Mouse (Mus musculus): ENCODE measurements around the gene Ep300. TPM values are rescaled to one million over a fixed set of nuclear protein-coding genes. Genes with fewer than 3 reads are reported as not detected.

The Ep300 gene
- polyA plus RNA-seq (2015; fragmentation: Nextera tagmentation; extraction: Ambion mirVana), result 20.6 and 21.1 TPM in 2 replicates

DNA sequence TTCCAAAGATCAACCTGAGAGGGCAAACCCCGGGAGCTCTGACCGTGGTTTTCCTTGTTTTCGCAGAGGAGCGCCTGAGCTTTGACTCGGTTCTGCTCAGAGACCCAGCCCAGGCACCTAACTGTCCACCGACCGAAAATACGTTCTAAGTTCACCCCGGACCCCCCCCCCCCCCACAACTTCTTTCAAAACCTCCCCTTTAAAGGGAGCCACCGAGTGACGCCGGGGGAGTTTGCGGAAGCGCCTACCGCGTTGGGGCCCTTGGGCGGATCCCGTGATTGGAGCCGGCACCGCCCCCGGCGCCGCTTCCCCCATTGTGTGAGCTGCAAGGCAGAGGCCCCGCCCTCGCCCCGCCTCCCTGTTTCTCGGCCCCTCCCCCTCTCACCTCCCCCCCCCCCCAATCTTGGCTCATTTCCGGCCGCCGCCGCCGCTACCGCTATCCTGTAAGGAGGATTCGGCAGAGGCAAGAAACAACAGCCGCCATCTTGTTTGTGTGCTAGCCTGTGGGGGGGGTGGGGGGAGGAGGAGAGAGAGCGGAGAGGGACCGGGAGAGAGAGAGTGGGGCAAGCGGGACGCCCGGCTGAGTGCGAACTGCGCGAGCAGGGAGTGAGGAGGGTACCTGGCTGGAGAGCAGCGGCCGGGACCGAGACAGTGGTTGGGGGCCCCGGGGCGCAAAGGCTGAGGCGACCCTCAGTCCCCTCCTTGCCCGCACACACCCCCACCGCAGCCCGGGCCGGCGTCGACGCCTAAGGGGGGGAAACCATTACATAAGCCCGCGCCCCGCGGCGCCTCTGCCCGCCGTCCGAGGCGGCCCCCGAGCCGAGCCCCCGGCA lies at the start of gene Ep300:
TSS of gene Ep300 (plus strand) at position 439 of the 833 bp plus-strand sequence.
- Histone ChIP-seq H3K36me3 (peaks cover 3% of the 10 kb centered on the region; the same call in 1 of the 2 replicates), H3K4me3 (peak within 1 kb of the TSS; percentile 96), H3K4me2 (peak within 1 kb of the TSS; percentile 86), H3K4me1 (peaks cover 19% of the 10 kb centered on the region), H3K9me3 (no peaks in the 10 kb centered on the region), H3K27me3 (no peaks in the 10 kb centered on the region), H3K27ac (peak within 1 kb of the TSS; percentile 100), H3K9ac (peak within 1 kb of the TSS; percentile 99)
- ATAC-seq (ENCODE audit: insufficient number of reproducible peaks, insufficient read depth, low FRiP score, low TSS enrichment, low read depth), result peak; percentile 90
- WGBS, result under 1% methylated on average over 61 of the region's 68 CpGs

DNA sequence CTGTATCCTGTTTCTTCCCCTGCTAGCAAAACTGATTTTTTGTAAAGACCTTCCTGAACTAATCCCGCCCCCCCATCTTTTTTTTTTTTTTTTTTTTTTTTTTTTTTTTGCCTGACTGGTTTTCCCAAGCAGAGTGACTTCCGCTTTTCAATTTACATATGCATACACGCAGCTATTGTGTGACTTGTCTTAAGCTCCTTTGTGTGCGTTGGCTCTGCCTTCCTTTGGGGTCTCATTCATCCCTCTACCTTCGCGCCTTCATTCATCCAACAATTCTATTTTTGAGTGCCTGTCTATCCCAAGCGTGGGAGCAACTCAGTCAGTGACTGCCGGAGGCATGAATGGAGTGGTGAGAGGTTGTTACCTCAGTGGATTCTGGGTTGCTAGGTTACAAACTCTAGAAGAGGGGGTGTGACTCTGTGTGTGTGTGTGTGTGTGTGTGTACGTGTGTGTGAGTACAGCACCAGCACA lies 49.2 kb upstream of the Ep300 start:
- H3K27ac ChIP-seq, result no peak overlapping the region
- 38% methylated on average over 9 of the region's 9 CpGs for WGBS
- no peak for ATAC-seq (ENCODE audit: insufficient number of reproducible peaks, insufficient read depth, low FRiP score, low TSS enrichment, low read depth)

DNA sequence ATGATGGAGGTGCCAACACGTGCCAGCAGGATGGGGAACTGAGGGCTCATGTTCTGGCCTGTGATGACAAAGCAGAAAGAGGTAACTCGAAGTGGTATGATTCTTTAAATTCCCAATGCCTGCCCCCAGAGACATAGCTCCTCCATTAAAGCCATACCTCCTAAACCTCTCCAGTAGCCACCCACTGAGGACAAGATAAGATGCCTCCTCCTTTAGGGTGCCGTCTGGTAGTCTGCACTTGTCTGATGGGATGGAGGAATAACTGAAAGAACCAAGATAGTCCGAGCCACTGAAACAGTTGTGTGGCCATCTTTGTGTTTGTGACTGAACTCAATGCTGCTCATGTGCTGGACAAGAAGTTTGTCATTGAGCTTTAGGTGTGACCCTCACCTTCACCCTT lies 47.0 kb upstream of the Ep300 start:
- no peak overlapping the region for H3K4me2 ChIP-seq
- H3K9me3 ChIP-seq, result no peaks in the 10 kb centered on the region
- H3K27me3 ChIP-seq, result no peaks in the 10 kb centered on the region
- H3K4me1 ChIP-seq, result no peaks in the 10 kb centered on the region
- H3K4me3 ChIP-seq, result no peak overlapping the region
- H3K9ac ChIP-seq, result no peak overlapping the region
- H3K27ac ChIP-seq, result no peak overlapping the region
- no peak for ATAC-seq (ENCODE audit: insufficient number of reproducible peaks, insufficient read depth, low FRiP score, low TSS enrichment, low read depth)
- H3K36me3 ChIP-seq, result no peaks in the 10 kb centered on the region
- WGBS, result 77% methylated on average over 4 of the region's 4 CpGs

More for the DNA sequence above, 49.2 kb upstream of the Ep300 start:
- H3K36me3 ChIP-seq, result no peaks in the 10 kb centered on the region
- H3K4me3 ChIP-seq, result no peak overlapping the region
- no peaks in the 10 kb centered on the region for H3K9me3 ChIP-seq
- no peaks in the 10 kb centered on the region for H3K27me3 ChIP-seq
- H3K9ac ChIP-seq, result no peak overlapping the region
- H3K4me2 ChIP-seq, result no peak overlapping the region
- H3K4me1 ChIP-seq, result no peaks in the 10 kb centered on the region

DNA sequence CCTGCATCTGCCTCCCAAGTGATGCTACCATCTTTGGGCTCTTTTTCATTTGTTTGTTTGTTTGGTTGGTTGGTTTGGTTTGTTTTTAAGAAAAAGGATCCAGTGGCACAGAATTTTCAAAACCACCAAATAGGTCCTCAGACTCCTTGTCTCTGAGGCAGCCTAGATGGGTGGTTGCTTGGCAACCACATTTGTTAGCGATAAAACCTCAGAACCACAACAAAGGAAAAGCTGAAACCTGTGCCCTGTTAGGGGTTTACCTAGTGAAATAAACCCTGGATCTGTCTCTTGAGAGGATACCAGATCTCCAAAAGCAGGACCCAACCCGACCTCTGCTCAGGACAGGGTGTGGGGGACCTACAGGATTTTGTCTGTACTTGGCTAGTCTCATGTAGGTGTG lies 45.6 kb upstream of the Ep300 start:
- Histone ChIP-seq H3K9me3 (no peaks in the 10 kb centered on the region), H3K27me3 (no peaks in the 10 kb centered on the region), H3K4me2 (no peak overlapping the region), H3K4me1 (no peaks in the 10 kb centered on the region), H3K27ac (no peak overlapping the region), H3K9ac (no peak overlapping the region), H3K4me3 (no peak overlapping the region), H3K36me3 (no peaks in the 10 kb centered on the region)
- ATAC-seq (ENCODE audit: insufficient number of reproducible peaks, insufficient read depth, low FRiP score, low TSS enrichment, low read depth), result no peak
- WGBS, result 69% methylated on average over 2 of the region's 2 CpGs

DNA sequence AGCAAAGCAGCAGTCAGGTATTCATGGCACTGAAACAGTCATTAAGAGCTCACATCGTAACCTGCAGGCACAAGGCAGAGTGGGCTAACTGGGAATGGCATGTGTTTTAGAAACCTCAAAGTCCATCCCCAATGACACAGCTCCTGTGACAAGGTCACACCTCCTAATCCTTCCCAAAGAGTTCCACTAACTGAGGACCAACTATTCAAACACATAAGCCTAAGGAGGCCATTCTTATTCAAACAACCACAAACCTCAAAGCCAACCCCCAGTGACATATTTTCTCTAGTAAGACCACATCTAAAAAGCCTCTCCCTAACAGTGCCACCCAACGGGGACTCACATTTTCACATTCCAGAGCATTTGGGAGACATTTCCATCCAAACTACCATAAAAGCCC lies 40.2 kb upstream of the Ep300 start:
- 88% methylated on average over 2 of the region's 2 CpGs for WGBS
- H3K9ac ChIP-seq, result no peak overlapping the region
- H3K9me3 ChIP-seq, result no peaks in the 10 kb centered on the region
- H3K4me2 ChIP-seq, result no peak overlapping the region
- no peaks in the 10 kb centered on the region for H3K4me1 ChIP-seq
- H3K27me3 ChIP-seq, result no peaks in the 10 kb centered on the region
- no peak overlapping the region for H3K27ac ChIP-seq
- H3K4me3 ChIP-seq, result no peak overlapping the region
- no peak for ATAC-seq (ENCODE audit: insufficient number of reproducible peaks, insufficient read depth, low FRiP score, low TSS enrichment, low read depth)
- no peaks in the 10 kb centered on the region for H3K36me3 ChIP-seq

DNA sequence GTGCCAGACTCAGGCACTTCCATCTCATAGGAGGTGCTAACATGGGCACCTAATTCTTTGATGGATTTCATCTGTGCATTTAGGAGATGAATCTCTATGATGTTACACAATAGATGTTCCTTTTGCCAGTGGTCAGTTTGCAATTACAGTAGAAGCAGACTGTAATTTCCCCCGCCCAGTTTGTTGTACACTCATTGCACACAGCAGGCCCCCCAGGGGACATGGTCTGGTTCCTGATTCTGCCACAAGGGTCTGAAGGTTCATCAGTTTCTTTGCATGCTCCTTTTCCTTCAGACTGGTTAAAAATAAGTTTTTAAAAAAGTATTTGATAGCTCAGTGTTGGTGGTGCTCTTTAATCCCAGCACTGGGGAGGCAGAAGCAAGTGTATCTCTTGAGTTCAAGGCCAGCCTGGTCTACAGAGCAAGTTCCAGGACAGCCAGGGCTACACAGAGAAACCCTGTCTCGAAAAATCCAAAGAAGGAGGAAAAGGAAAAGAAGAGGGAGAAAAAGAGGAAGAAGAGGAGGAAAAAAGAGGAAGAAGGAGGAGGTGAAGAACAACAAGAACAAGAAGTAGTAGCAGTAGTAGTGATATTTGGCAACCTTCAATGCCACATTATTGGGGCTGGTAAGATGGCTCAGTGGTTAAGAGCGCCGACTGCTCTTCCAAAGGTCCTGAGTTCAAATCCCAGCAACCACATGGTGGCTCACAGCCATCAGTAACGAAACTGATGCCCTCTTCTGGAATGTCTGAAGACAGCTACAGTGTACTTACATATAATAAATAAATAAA lies 39.6 kb upstream of the Ep300 start:
- H3K36me3 ChIP-seq, result no peaks in the 10 kb centered on the region
- H3K4me2 ChIP-seq, result no peak overlapping the region
- WGBS, result 81% methylated on average over 5 of the region's 5 CpGs
- no peaks in the 10 kb centered on the region for H3K9me3 ChIP-seq
- H3K4me1 ChIP-seq, result no peaks in the 10 kb centered on the region
- H3K9ac ChIP-seq, result no peak overlapping the region
- H3K27me3 ChIP-seq, result no peaks in the 10 kb centered on the region
- no peak overlapping the region for H3K27ac ChIP-seq
- ATAC-seq (ENCODE audit: insufficient number of reproducible peaks, insufficient read depth, low FRiP score, low TSS enrichment, low read depth), result no peak
- H3K4me3 ChIP-seq, result no peak overlapping the region

DNA sequence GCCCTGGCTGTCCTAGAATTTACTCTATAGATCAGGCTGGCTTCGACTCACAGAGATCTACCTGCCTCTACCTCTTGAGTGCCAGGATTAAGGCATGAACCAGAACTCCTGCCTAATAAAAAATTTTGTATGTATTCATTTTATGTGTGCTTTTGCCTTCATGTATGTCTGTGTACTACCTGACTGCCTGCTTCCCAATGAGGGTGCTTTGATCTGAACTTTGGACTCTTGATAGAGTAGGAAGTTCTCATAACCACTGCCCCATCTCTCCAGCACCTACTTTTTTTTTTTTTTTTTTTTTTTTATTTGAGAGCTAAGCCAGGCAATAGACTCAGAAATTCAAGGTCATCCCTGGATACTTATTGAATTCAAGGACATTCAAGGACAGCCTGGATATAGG lies 31.7 kb upstream of the Ep300 start:
- no peak for ATAC-seq (ENCODE audit: insufficient number of reproducible peaks, insufficient read depth, low FRiP score, low TSS enrichment, low read depth)
- Histone ChIP-seq H3K4me2 (no peak overlapping the region), H3K27me3 (no peaks in the 10 kb centered on the region), H3K9me3 (no peaks in the 10 kb centered on the region), H3K27ac (no peak overlapping the region), H3K9ac (no peak overlapping the region), H3K4me1 (no peaks in the 10 kb centered on the region), H3K4me3 (no peak overlapping the region), H3K36me3 (no peaks in the 10 kb centered on the region)
- 96% methylated on average over 1 of the region's 1 CpGs for WGBS

DNA sequence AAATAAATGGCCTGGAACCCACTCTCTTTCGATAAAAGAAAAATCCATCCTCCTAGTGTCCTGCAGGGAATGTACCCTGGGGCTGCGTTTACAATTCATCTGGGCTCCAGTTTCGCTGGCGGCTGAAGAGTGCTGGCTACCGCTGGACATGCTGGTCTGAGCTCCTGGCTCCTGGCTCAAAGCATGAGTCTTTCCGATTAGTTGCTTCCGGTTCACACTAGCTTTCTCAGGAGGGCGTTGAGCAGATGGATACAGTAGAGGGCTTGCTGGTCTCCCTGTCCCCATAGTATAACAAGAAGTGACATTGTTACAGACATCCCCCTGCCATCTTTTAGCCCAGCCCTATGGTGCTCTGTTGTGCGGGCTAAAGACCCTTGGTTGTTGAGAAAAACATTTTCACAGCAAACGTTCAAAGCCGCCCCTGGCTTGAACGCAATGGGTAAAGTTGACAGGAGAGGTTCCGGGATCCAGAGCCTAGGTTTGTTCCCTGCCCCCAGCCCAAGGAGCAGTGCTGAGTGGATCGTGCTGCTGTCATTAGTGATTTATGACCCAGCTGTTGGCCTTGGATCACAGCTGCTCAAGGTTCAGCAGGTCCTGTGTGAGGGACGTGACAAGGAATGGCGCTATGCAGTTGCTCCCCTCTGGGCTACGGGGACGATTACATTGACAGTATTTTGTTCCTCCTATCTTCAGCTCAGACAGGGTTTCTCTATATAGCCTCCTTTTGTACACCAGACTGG lies 30.4 kb upstream of the Ep300 start:
- no peak for ATAC-seq (ENCODE audit: insufficient number of reproducible peaks, insufficient read depth, low FRiP score, low TSS enrichment, low read depth)
- Histone ChIP-seq H3K4me3 (no peak overlapping the region), H3K9ac (no peak overlapping the region), H3K9me3 (no peaks in the 10 kb centered on the region), H3K4me1 (no peaks in the 10 kb centered on the region), H3K27me3 (no peaks in the 10 kb centered on the region), H3K27ac (no peak overlapping the region), H3K4me2 (no peak overlapping the region), H3K36me3 (no peaks in the 10 kb centered on the region)
- WGBS, result 67% methylated on average over 18 of the region's 18 CpGs

DNA sequence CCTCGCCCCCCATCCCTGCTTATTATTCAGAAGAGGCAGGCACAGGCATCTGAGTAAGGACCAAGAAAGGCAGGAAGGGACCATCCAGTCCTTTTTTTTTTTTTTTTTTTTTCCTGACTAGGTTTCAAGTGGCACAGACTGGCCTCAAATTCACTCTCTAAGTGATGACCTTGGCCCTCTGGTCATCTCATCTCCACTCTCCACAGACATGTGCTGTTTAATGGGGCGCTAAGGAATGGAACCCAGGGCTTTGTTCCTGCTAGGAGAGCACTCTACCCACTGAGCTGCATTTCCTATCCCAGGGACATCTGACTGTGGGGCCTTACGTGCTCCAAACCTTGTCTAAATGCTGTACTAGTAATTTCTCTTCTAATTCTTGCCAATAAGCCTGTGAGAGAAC lies 29.2 kb upstream of the Ep300 start:
- Histone ChIP-seq H3K27me3 (no peaks in the 10 kb centered on the region), H3K36me3 (no peaks in the 10 kb centered on the region), H3K4me3 (no peak overlapping the region), H3K4me2 (no peak overlapping the region), H3K9ac (no peak overlapping the region), H3K4me1 (no peaks in the 10 kb centered on the region), H3K27ac (no peak overlapping the region), H3K9me3 (no peaks in the 10 kb centered on the region)
- WGBS, result 63% methylated on average over 3 of the region's 3 CpGs
- no peak for ATAC-seq (ENCODE audit: insufficient number of reproducible peaks, insufficient read depth, low FRiP score, low TSS enrichment, low read depth)

DNA sequence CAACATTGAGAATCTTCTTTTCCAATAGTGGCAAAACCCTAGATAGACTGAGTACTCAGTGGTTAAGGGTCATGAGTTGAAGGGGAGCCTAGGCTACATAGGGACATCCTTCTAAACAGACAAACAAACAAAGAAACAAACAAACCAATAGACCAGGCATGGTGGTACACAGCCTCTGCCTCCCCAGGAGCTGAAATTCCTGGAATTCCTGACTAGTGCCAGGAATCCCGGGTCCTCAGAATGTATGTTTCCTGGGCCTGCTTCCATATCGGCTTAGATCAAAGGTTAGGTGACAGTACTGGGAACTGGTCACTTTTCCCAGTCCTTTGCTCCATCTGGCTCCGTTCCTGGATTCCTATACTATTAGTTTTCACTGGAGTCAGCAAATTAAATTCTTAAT lies 23.6 kb upstream of the Ep300 start:
- Histone ChIP-seq H3K4me2 (no peak overlapping the region), H3K27ac (no peak overlapping the region), H3K27me3 (no peaks in the 10 kb centered on the region), H3K36me3 (no peaks in the 10 kb centered on the region), H3K4me1 (no peaks in the 10 kb centered on the region), H3K9ac (no peak overlapping the region), H3K9me3 (no peaks in the 10 kb centered on the region; the same call in 1 of the 2 replicates), H3K4me3 (no peak overlapping the region)
- 45% methylated on average over 3 of the region's 3 CpGs for WGBS
- ATAC-seq (ENCODE audit: insufficient number of reproducible peaks, insufficient read depth, low FRiP score, low TSS enrichment, low read depth), result no peak

DNA sequence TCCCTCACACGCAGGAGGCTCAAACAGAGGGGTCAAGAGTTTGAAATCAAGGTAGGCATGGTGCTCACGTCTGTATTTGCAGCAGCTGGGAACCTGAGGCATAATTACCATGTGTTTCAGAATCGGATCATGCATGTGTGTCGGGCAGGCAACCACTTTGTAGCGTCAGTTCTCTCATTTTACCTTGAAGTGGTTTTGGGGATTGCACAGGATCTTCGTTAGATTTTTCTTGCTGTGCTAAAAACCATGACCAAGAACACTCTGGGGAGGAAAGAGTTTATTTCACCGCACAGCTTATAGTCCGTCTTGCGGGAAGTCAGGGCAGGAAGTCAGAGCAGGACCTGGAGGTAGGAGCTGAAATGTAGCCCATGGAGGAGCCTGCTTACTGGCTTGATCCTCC lies 23.2 kb upstream of the Ep300 start:
- H3K27me3 ChIP-seq, result no peaks in the 10 kb centered on the region
- no peak overlapping the region for H3K27ac ChIP-seq
- no peaks in the 10 kb centered on the region; the same call in 1 of the 2 replicates for H3K9me3 ChIP-seq
- H3K36me3 ChIP-seq, result no peaks in the 10 kb centered on the region
- no peak overlapping the region for H3K4me3 ChIP-seq
- H3K4me2 ChIP-seq, result no peak overlapping the region
- no peaks in the 10 kb centered on the region for H3K4me1 ChIP-seq
- WGBS, result 58% methylated on average over 9 of the region's 9 CpGs
- no peak overlapping the region for H3K9ac ChIP-seq
- no peak for ATAC-seq (ENCODE audit: insufficient number of reproducible peaks, insufficient read depth, low FRiP score, low TSS enrichment, low read depth)

Data from embryonic facial prominence, embryonic 13.5 days (tissue).